Comparison of ENCODE assay signal across 20 mouse cellular contexts in genomic region chr2:50693784-50694350, GRCm38 (mm10).
DNase-seq lines count a peak whose midpoint lies in the region; ATAC-seq and TF ChIP-seq lines count a peak whose summit lies in the region.
"Had no signal": no experiment of that assay in that cellular context is flagged by ENCODE, and none has a peak within 500 bp of the region (broad histone marks: within the 10 kb centered on the region; RNA-seq: fewer than 3 reads in every experiment).

No protein-coding gene starts in this region.

- 56% methylated on average over 7 of the region's 7 CpGs for WGBS in hindbrain, embryonic 13.5 days
- 55% methylated on average over 7 of the region's 7 CpGs for WGBS in hindbrain, embryonic 12.5 days
- WGBS in cerebellum, adult 2 months = 25% methylated on average over 7 of the region's 7 CpGs
- 18% methylated on average over 7 of the region's 7 CpGs for WGBS in midbrain, embryonic 14.5 days

- DNase-seq in cerebellum, adult 11 months = peak; percentile 2
- no peak for DNase-seq in cerebellum, adult 11-12 months
- peak; percentile 17 to 29 for DNase-seq in cerebellum, adult 2 months
- peak; percentile 64 for DNase-seq in midbrain, embryonic 14.5 days
- DNase-seq in liver = no peak
- DNase-seq: heart, postnatal 4 days; kidney, adult 9 months; kidney, postnatal 4 days; lung, adult 2 months; lung, postnatal 36 days; right cerebral cortex, postnatal 4 days; thymus, postnatal 25 days had no signal

- H3K9ac ChIP-seq in hindbrain, embryonic 13.5 days = 0 out of 2 replicates have a peak overlapping the region, but pooled peaks have one; percentile 19
- H3K9ac ChIP-seq in hindbrain, embryonic 12.5 days = no peak overlapping the region
- H3K9ac ChIP-seq in midbrain, embryonic 14.5 days (replicated peaks; ENCODE audit: low read length) = no peak overlapping the region
- H3K9ac ChIP-seq: limb, embryonic 15.5 days; neural tube, embryonic 12.5 days had no signal

- TF ChIP-seq CTCF in cerebellum, adult 2 months (IDR thresholded peaks at IDR 0.05; ENCODE audit: borderline replicate concordance, insufficient read depth, low read depth, low read length) = no peak

- no peak overlapping the region for H3K4me3 ChIP-seq in hindbrain, embryonic 13.5 days
- H3K4me3 ChIP-seq in hindbrain, embryonic 12.5 days = no peak overlapping the region
- H3K4me3 ChIP-seq in cerebellum, adult 2 months (replicated peaks; ENCODE audit: insufficient read depth, low read depth, low read length) = no peak overlapping the region
- no peak overlapping the region for H3K4me3 ChIP-seq in midbrain, embryonic 14.5 days (replicated peaks; ENCODE audit: low read depth, low read length)
- H3K4me3 ChIP-seq: erythroblast, embryonic 14.5 days; limb, embryonic 15.5 days; neural tube, embryonic 12.5 days had no signal

- peaks cover 13% of the 10 kb centered on the region for H3K4me1 ChIP-seq in hindbrain, embryonic 13.5 days (replicated peaks)
- peaks cover 19% of the 10 kb centered on the region for H3K4me1 ChIP-seq in hindbrain, embryonic 12.5 days
- H3K4me1 ChIP-seq in cerebellum, adult 2 months (ENCODE audit: control insufficient read depth, insufficient read depth, low read length) = peaks cover 6% of the 10 kb centered on the region; the same call in 1 of the 2 replicates
- H3K4me1 ChIP-seq in midbrain, embryonic 14.5 days (ENCODE audit: control insufficient read depth, insufficient read depth, low read length) = peaks cover 20% of the 10 kb centered on the region

- no peak for ATAC-seq in hindbrain, embryonic 13.5 days (ENCODE audit: low FRiP score)
- no peak for ATAC-seq in hindbrain, embryonic 12.5 days (ENCODE audit: low FRiP score)
- no peak for ATAC-seq in midbrain, embryonic 14.5 days (ENCODE audit: low FRiP score, low TSS enrichment)
- no peak for ATAC-seq in megakaryocyte progenitor cell, adult 5-6 weeks (replicated peaks; ENCODE audit: poor library complexity)
- ATAC-seq: activated CD4-positive, CD25-positive, alpha-beta regulatory T cell, adult 4 months; Patski had no signal

- H3K27me3 ChIP-seq in hindbrain, embryonic 13.5 days = no peaks in the 10 kb centered on the region
- H3K27me3 ChIP-seq in hindbrain, embryonic 12.5 days = no peaks in the 10 kb centered on the region
- no peaks in the 10 kb centered on the region; the same call in 1 of the 2 replicates for H3K27me3 ChIP-seq in cerebellum, adult 2 months (ENCODE audit: control insufficient read depth, insufficient read depth, low read length)
- no peaks in the 10 kb centered on the region for H3K27me3 ChIP-seq in midbrain, embryonic 14.5 days (ENCODE audit: control insufficient read depth, insufficient read depth, low read length)
- H3K27me3 ChIP-seq: limb, embryonic 15.5 days; neural tube, embryonic 12.5 days; Patski had no signal

- no peaks in the 10 kb centered on the region for H3K36me3 ChIP-seq in hindbrain, embryonic 13.5 days
- H3K36me3 ChIP-seq in hindbrain, embryonic 12.5 days = no peaks in the 10 kb centered on the region
- no peaks in the 10 kb centered on the region for H3K36me3 ChIP-seq in midbrain, embryonic 14.5 days (ENCODE audit: control insufficient read depth, insufficient read depth, low read length)
- H3K36me3 ChIP-seq: limb, embryonic 15.5 days; neural tube, embryonic 12.5 days had no signal

- TF ChIP-seq POLR2A in cerebellum, adult 2 months (IDR thresholded peaks at IDR 0.05; ENCODE audit: borderline replicate concordance, insufficient read depth, low read length) = no peak

- no peak overlapping the region; the same call in 1 of the 2 replicates for H3K27ac ChIP-seq in hindbrain, embryonic 13.5 days
- no peak overlapping the region for H3K27ac ChIP-seq in hindbrain, embryonic 12.5 days
- no peak overlapping the region for H3K27ac ChIP-seq in cerebellum, adult 2 months (ENCODE audit: insufficient read depth, low read length)
- H3K27ac ChIP-seq in midbrain, embryonic 14.5 days (replicated peaks; ENCODE audit: low read depth, low read length) = no peak overlapping the region; the same call in 1 of the 2 replicates
- H3K27ac ChIP-seq: limb, embryonic 15.5 days; neural tube, embryonic 12.5 days had no signal

- no peak overlapping the region for H3K4me2 ChIP-seq in hindbrain, embryonic 13.5 days
- H3K4me2 ChIP-seq in hindbrain, embryonic 12.5 days (replicated peaks) = no peak overlapping the region
- no peak overlapping the region for H3K4me2 ChIP-seq in midbrain, embryonic 14.5 days (ENCODE audit: low read length)
- H3K4me2 ChIP-seq: limb, embryonic 15.5 days; neural tube, embryonic 12.5 days had no signal

- H3K9me3 ChIP-seq in hindbrain, embryonic 13.5 days = no peaks in the 10 kb centered on the region
- H3K9me3 ChIP-seq in hindbrain, embryonic 12.5 days (replicated peaks) = no peaks in the 10 kb centered on the region
- H3K9me3 ChIP-seq in midbrain, embryonic 14.5 days (ENCODE audit: control insufficient read depth, low read length) = no peaks in the 10 kb centered on the region
- H3K9me3 ChIP-seq: limb, embryonic 15.5 days; neural tube, embryonic 12.5 days had no signal

Comparison
In these comparisons a context has a peak if more than half of its experiments do, and no peak if none do; other contexts are left out.
1. DNase-seq: peak in cerebellum, adult 11 months (single experiment), cerebellum, adult 2 months (2 of 2) and midbrain, embryonic 14.5 days (single experiment); none in cerebellum, adult 11-12 months (single experiment) and liver (single experiment).